Mouse (Mus musculus) neural tube, embryonic 10.5 days (tissue): Measurements from ENCODE around the gene Efcab10.

ENCODE experiments used
- DNase-seq: peaks from one replicate; pipeline ENCODE4 v3.0.0-alpha.2; 2017; ENCODE audit warnings: low spot score; ENCODE audit errors: extremely low spot score

Efcab10 gene

GRCm38 (mm10) chr12:33427293-33427692 lies 32.6 kb downstream of the Efcab10 start:
- no peak for DNase-seq

- DNase-seq, result no peak
Measured at GRCm38 (mm10) chr12:33427726-33428125, 33.1 kb downstream of the Efcab10 start.

- DNase-seq, result peak; percentile 99
Measured at GRCm38 (mm10) chr12:33429387-33430160, 34.9 kb downstream of the Efcab10 start, which contains the start of gene Twistnb. TSS of gene Twistnb (plus strand) at chr12:33429635.

GRCm38 (mm10) chr12:33433812-33434211 lies 39.2 kb downstream of the Efcab10 start:
- no peak for DNase-seq

- DNase-seq, result no peak
Measured at GRCm38 (mm10) chr12:33434758-33435157, 40.1 kb downstream of the Efcab10 start.
